Comparison of ENCODE assay signal across 22 mouse cellular contexts in genomic region chr10:78486871-78487270, GRCm38 (mm10). TPM values are rescaled to one million over a fixed set of nuclear protein-coding genes. Genes with fewer than 3 reads are reported as not detected.
"Had no signal": no experiment of that assay in that cellular context is flagged by ENCODE, and none has a peak within 500 bp of the region (broad histone marks: within the 10 kb centered on the region; RNA-seq: fewer than 3 reads in every experiment).

No protein-coding gene starts in this region.

- H3K9me3 ChIP-seq: liver, embryonic 15.5 days; lung, embryonic 15.5 days; midbrain, embryonic 13.5 days; neural tube, embryonic 12.5 days had no signal

- DNase-seq: liver, postnatal 0 days; lung, adult 2 months; lung, postnatal 14 days; lung, postnatal 36 days; right cerebral cortex, postnatal 14 days; thymus, adult 18-20 months; thymus, postnatal 14 days; thymus, postnatal 36 days had no signal

- H3K27ac ChIP-seq: liver, embryonic 15.5 days; lung, embryonic 15.5 days; macrophage; midbrain, embryonic 13.5 days; neural tube, embryonic 12.5 days had no signal

- H3K9ac ChIP-seq: liver, embryonic 15.5 days had no signal

- H3K36me3 ChIP-seq: liver, embryonic 15.5 days; lung, embryonic 15.5 days; midbrain, embryonic 13.5 days; neural tube, embryonic 12.5 days had no signal

- H3K4me3 ChIP-seq: neural tube, embryonic 12.5 days had no signal

RNA-seq across cellular contexts. Expression of gene Olfr1358, which starts 30.4 kb away (rescaled TPM):
- total RNA-seq: megakaryocyte progenitor cell, adult 5-6 weeks; monocyte, adult 5-6 weeks; neutrophil, adult 5-6 weeks had no signal
- polyA plus RNA-seq: liver, embryonic 15.5 days; lung, adult 2 months; lung, embryonic 15.5 days; lung, postnatal 0 days; macrophage; midbrain, embryonic 11.5 days; midbrain, embryonic 13.5 days; midbrain, embryonic 16.5 days; neural tube, embryonic 12.5 days; neural tube, embryonic 14.5 days; spleen, adult 2 months; thymus, postnatal 0 days had no signal
